Mouse (Mus musculus) stomach, embryonic 14.5 days (tissue): ENCODE results near the gene Ntrk2. TPM values are rescaled to one million over a fixed set of nuclear protein-coding genes. Genes with fewer than 3 reads are reported as not detected.

Source experiments
- ATAC-seq: fragments of 200-750 bp; cut with Nextera tagmentation; 2 replicates; pipeline ENCODE4 v1.8.0; 2017; ENCODE audit warnings: low read depth, moderate TSS enrichment; ENCODE audit not compliant: insufficient number of reproducible peaks, insufficient read depth, low FRiP score
- H3K27ac ChIP-seq: fragments of 300-500 bp; sonication (generic); 2 replicates; pipeline ENCODE4 v1.5.1; 2014; ENCODE audit warnings: mild to moderate bottlenecking, low read length, moderate library complexity, mixed read lengths
- H3K27me3 ChIP-seq: fragments of 300-500 bp; sonication (generic); 2 replicates; pipeline ENCODE4 v1.6.1; 2014; ENCODE audit warnings: low read length, control low read depth, mixed read lengths; ENCODE audit not compliant: control insufficient read depth, insufficient read depth
- H3K36me3 ChIP-seq: fragments of 300-500 bp; sonication (generic); 2 replicates; pipeline ENCODE4 v1.6.1; 2014; ENCODE audit warnings: mild to moderate bottlenecking, control low read depth, low read length, moderate library complexity, mixed read lengths; ENCODE audit not compliant: control insufficient read depth, insufficient read depth
- H3K4me1 ChIP-seq: fragments of 300-500 bp; sonication (generic); 2 replicates; pipeline ENCODE4 v1.6.1; 2014; ENCODE audit warnings: low read length, control low read depth, mixed read lengths; ENCODE audit not compliant: control insufficient read depth, insufficient read depth
- H3K4me2 ChIP-seq: fragments of 300-500 bp; sonication (generic); replicated peaks from 2 replicates; pipeline ENCODE4 v1.6.1; 2014; ENCODE audit warnings: low read depth, low read length, control low read depth
- H3K4me3 ChIP-seq: fragments of 300-500 bp; sonication (generic); 2 replicates; pipeline ENCODE4 v1.5.1; 2014; ENCODE audit warnings: low read depth, low read length, control low read depth
- H3K9ac ChIP-seq: fragments of 300-500 bp; sonication (generic); replicated peaks from 2 replicates; pipeline ENCODE4 v1.6.1; 2014; ENCODE audit warnings: low read depth, mild to moderate bottlenecking, control low read depth, low read length, moderate library complexity, mixed read lengths
- H3K9me3 ChIP-seq: fragments of 300-500 bp; sonication (generic); 2 replicates; pipeline ENCODE4 v1.6.1; 2016; ENCODE audit warnings: low read depth, low read length, control low read depth; ENCODE audit not compliant: control insufficient read depth
- WGBS: fragments of 180-500 bp; shearing (Covaris S2); extraction: QIAGEN DNeasy Blood & Tissue Kit; methylation state at CpG from one replicate; pipeline ENCODE4 v1.1.7; 2014; 5-methylcytosine and 5-hydroxymethylcytosine counted together
- polyA plus RNA-seq: library from polyadenylated mRNA; unstranded; fragments of >200 nt; fragmentation: Nextera tagmentation; extraction: Ambion mirVana; gene quantifications from 2 replicates; pipeline ENCODE4 v1.2.1, GENCODE M21; 2014

Gene Ntrk2
- polyA plus RNA-seq, 1 experiment from 2014 or later: 2.3 TPM

GRCm38 (mm10) chr13:58955237-58955777 lies 148.9 kb downstream of the Ntrk2 start:
- Histone ChIP-seq H3K9me3 (no peaks in the 10 kb centered on the region), H3K4me3 (no peak overlapping the region), H3K9ac (no peak overlapping the region), H3K4me2 (no peak overlapping the region), H3K27ac (no peak overlapping the region), H3K27me3 (no peaks in the 10 kb centered on the region), H3K4me1 (no peaks in the 10 kb centered on the region), H3K36me3 (no peaks in the 10 kb centered on the region)
- 57% methylated on average over 8 of the region's 8 CpGs for WGBS
- no peak for ATAC-seq

GRCm38 (mm10) chr13:58958171-58958904 lies 152.0 kb downstream of the Ntrk2 start:
- H3K27ac ChIP-seq: no peak overlapping the region
- H3K36me3 ChIP-seq: no peaks in the 10 kb centered on the region
- 70% methylated on average over 11 of the region's 11 CpGs for WGBS
- H3K4me1 ChIP-seq: no peaks in the 10 kb centered on the region
- no peaks in the 10 kb centered on the region for H3K27me3 ChIP-seq
- no peak overlapping the region for H3K4me3 ChIP-seq
- ATAC-seq: no peak
- H3K9me3 ChIP-seq: no peaks in the 10 kb centered on the region
- no peak overlapping the region for H3K9ac ChIP-seq
- H3K4me2 ChIP-seq: no peak overlapping the region

DNA sequence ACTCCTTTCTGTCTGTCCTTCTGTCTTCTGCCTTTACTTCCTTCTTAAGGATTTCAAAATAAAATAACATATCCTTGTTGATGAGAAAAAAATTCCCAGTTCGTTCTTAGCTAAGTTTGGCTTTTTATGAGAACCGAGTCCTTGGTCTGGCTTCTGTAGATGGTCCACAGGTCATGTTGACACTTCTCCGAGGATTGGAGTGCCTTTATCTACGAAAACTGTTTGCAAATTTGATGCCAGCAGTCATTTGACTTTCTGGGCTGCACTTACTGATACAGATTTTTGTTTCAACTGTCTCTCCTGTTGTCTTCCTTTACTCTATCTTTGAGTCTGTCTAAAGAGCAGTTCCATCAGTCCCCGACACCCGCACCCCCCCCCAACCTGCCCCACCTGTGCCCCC lies 154.0 kb downstream of the Ntrk2 start:
- Histone ChIP-seq H3K27ac (no peak overlapping the region), H3K36me3 (no peaks in the 10 kb centered on the region), H3K4me1 (no peaks in the 10 kb centered on the region), H3K9me3 (no peaks in the 10 kb centered on the region), H3K4me2 (no peak overlapping the region), H3K9ac (no peak overlapping the region), H3K4me3 (no peak overlapping the region), H3K27me3 (no peaks in the 10 kb centered on the region)
- 66% methylated on average over 6 of the region's 6 CpGs for WGBS
- no peak for ATAC-seq

DNA sequence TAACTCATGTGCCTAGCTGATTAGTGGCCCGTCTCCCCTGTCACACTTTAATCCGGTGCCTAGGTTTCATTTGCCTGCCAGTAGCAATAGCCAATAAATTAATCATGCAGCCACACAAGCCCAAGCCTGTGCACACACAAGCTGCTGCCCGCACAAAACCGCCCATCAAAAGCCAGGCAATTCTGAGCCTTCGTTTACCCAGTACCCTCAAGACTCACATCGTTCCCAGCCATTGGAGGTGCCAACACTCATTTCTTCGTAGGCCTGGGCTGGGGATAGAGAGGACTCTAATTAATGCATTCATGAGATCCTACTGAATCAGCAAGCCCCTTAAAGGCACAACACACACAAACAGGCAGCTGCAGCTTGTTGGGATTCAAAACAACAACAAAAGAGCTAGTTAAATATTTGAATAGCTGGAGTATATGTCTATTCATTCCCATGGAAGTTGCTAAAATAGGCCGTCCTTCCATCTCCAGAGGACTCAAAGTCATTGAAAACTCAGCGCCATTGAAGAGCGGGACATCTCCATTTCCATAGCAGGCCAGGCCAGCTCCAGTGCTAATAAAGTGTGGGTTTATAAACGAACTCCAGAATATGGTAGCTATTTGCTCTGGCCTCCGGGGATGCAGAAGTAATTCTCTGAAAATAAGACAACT lies 158.5 kb downstream of the Ntrk2 start:
- Histone ChIP-seq H3K9ac (no peak overlapping the region), H3K27ac (no peak overlapping the region), H3K4me2 (no peak overlapping the region), H3K4me3 (no peak overlapping the region), H3K36me3 (no peaks in the 10 kb centered on the region), H3K9me3 (no peaks in the 10 kb centered on the region), H3K27me3 (no peaks in the 10 kb centered on the region), H3K4me1 (no peaks in the 10 kb centered on the region)
- WGBS: 67% methylated on average over 12 of the region's 12 CpGs
- ATAC-seq: no peak

GRCm38 (mm10) chr13:58965826-58966225 lies 159.5 kb downstream of the Ntrk2 start:
- Histone ChIP-seq H3K9ac (no peak overlapping the region), H3K36me3 (no peaks in the 10 kb centered on the region), H3K9me3 (no peaks in the 10 kb centered on the region), H3K27me3 (no peaks in the 10 kb centered on the region), H3K4me1 (no peaks in the 10 kb centered on the region), H3K4me3 (no peak overlapping the region), H3K4me2 (no peak overlapping the region), H3K27ac (no peak overlapping the region)
- 92% methylated on average over 3 of the region's 3 CpGs for WGBS
- no peak for ATAC-seq

- no peaks in the 10 kb centered on the region for H3K27me3 ChIP-seq
- no peaks in the 10 kb centered on the region for H3K36me3 ChIP-seq
- H3K4me3 ChIP-seq: no peak overlapping the region
- no peaks in the 10 kb centered on the region for H3K9me3 ChIP-seq
- H3K27ac ChIP-seq: no peak overlapping the region
- WGBS: 81% methylated on average over 3 of the region's 3 CpGs
- H3K4me1 ChIP-seq: no peaks in the 10 kb centered on the region
- H3K9ac ChIP-seq: no peak overlapping the region
- ATAC-seq: no peak
- no peak overlapping the region for H3K4me2 ChIP-seq
Measured at GRCm38 (mm10) chr13:58966466-58966865, 160.1 kb downstream of the Ntrk2 start.

GRCm38 (mm10) chr13:58968168-58968567 lies 161.8 kb downstream of the Ntrk2 start:
- 49% methylated on average over 5 of the region's 5 CpGs for WGBS

GRCm38 (mm10) chr13:58971449-58971903 lies 165.1 kb downstream of the Ntrk2 start:
- ATAC-seq: no peak
- H3K36me3 ChIP-seq: no peaks in the 10 kb centered on the region
- H3K4me2 ChIP-seq: no peak overlapping the region
- no peak overlapping the region for H3K9ac ChIP-seq
- no peak overlapping the region for H3K4me3 ChIP-seq
- no peaks in the 10 kb centered on the region for H3K9me3 ChIP-seq
- 0 out of 2 replicates have a peak, but pooled peaks cover 2% of the 10 kb centered on the region for H3K4me1 ChIP-seq
- WGBS: 42% methylated on average over 5 of the region's 5 CpGs
- no peak overlapping the region for H3K27ac ChIP-seq
- H3K27me3 ChIP-seq: no peaks in the 10 kb centered on the region

More at GRCm38 (mm10) chr13:58968168-58968567, 161.8 kb downstream of the Ntrk2 start:
- no peak for ATAC-seq
- Histone ChIP-seq H3K4me2 (no peak overlapping the region), H3K27ac (no peak overlapping the region), H3K9me3 (no peaks in the 10 kb centered on the region), H3K36me3 (no peaks in the 10 kb centered on the region), H3K4me3 (no peak overlapping the region), H3K27me3 (no peaks in the 10 kb centered on the region), H3K9ac (no peak overlapping the region), H3K4me1 (no peaks in the 10 kb centered on the region)
